21 mouse cellular contexts compared by ENCODE assay signal in the genomic region with DNA sequence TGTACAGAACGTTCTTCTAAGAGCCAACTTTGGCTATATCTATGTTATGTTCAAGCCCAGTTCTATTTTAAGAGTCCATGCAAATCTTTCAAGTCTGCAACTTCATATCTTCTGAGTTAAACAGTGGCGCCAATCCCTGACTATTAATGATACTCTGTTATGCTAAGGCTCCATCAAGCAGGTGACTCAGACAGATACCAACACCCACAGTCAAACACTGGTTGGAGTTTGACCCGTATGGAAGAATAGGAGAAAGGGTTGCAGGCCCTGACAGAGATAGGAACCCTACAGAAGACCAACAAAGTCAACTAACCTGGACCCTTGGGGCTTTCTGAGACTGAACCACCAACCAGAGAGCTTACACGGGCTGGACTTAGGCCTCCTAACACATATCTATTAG. TPM values are rescaled to one million over a fixed set of nuclear protein-coding genes. Genes with fewer than 3 reads are reported as not detected.
"Had no signal": no experiment of that assay in that cellular context is flagged by ENCODE, and none has a peak within 500 bp of the region (broad histone marks: within the 10 kb centered on the region; RNA-seq: fewer than 3 reads in every experiment).

No protein-coding gene starts in this region.

- H3K27ac ChIP-seq: liver, embryonic 14.5 days; midbrain, embryonic 10.5 days; midbrain, embryonic 12.5 days; neural tube, embryonic 13.5 days; neural tube, embryonic 15.5 days had no signal

- H3K4me1 ChIP-seq: midbrain, embryonic 10.5 days; midbrain, embryonic 12.5 days; neural tube, embryonic 13.5 days had no signal

- ATAC-seq: midbrain, embryonic 16.5 days had no signal

- H3K36me3 ChIP-seq: midbrain, embryonic 10.5 days; midbrain, embryonic 12.5 days; neural tube, embryonic 13.5 days; neural tube, embryonic 15.5 days had no signal

- H3K9me3 ChIP-seq: midbrain, embryonic 10.5 days; midbrain, embryonic 12.5 days; neural tube, embryonic 13.5 days; neural tube, embryonic 15.5 days had no signal

- H3K4me3 ChIP-seq: midbrain, embryonic 10.5 days; midbrain, embryonic 12.5 days; myocyte; neural tube, embryonic 13.5 days; neural tube, embryonic 15.5 days had no signal

- H3K4me2 ChIP-seq: lung, embryonic 14.5 days; midbrain, embryonic 12.5 days; neural tube, embryonic 13.5 days; neural tube, embryonic 15.5 days had no signal

- DNase-seq: lung, adult 18-20 months; lung, embryonic 14.5 days; lung, postnatal 10 days; lung, postnatal 4 days; midbrain, embryonic 14.5 days; retina, postnatal 1 day; right cerebral cortex, adult 18-20 months; right cerebral cortex, postnatal 25 days; right cerebral cortex, postnatal 4 days; thymus, adult 18-20 months; thymus, postnatal 14 days; thymus, postnatal 4 days had no signal

- H3K27me3 ChIP-seq: midbrain, embryonic 12.5 days; neural tube, embryonic 13.5 days; neural tube, embryonic 15.5 days had no signal

- H3K9ac ChIP-seq: liver, embryonic 14.5 days; lung, embryonic 14.5 days; midbrain, embryonic 12.5 days; neural tube, embryonic 13.5 days; neural tube, embryonic 15.5 days had no signal

RNA-seq across cellular contexts. Expression of a gene that starts 30.8 kb away (rescaled TPM):
- polyA plus RNA-seq: liver, embryonic 16.5 days; myocyte; spleen, adult 2 months had no signal
